Mouse (Mus musculus): ENCODE measurements at regions not wholly inside any gene's neighbourhood (a gene's known extent, or its start where the extent isn't known, plus 50 kb on each side); places are given as distances from the start of the nearest gene placed in this dataset.
A peak's percentile ranks its signal among the peaks of the same experiment; 100 is the strongest.

DNA sequence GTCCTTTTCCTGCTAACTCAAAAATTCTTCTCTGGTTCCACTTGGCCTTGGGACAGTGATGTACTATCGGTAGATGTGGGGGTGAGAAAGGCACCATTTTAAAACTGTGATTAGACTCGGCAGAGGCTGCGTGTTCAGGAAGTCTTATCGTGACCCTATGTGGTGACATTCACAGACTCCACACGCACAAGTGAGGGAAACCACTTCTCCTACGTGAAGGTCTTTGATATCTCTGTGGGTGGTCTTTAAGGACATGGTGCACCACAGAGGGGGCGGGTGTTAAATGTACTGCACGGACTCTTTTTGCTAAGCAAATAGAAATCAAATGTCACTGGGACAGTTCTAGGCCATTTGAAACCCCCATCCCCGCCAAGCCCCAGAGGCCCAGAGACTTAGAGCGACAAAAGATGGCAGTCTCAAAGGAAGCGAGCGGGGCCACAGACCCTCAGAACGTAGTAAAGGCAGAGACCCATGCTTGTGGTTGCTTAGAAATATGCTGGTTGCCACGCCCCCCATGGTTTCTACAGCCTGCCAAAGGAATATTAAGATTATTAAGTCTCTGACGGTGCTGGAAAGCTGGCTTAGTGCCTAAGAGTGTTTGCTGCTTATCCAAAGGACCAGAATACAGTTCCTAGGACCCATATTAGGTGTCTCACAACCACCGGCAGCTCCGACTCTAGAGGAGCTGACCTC is 73.6 kb upstream of the Slc45a1 start:
- no peak for DNase-seq (ENCODE audit: low read depth, low spot score)

GRCm38 (mm10) chr4:150724823-150725222 is 72.8 kb upstream of the Slc45a1 start:
- no peak for DNase-seq (ENCODE audit: low read depth, low spot score)

- no peak for DNase-seq (ENCODE audit: low read depth, low spot score)
Observed at GRCm38 (mm10) chr4:150721619-150722283, 69.8 kb upstream of the Slc45a1 start.

GRCm38 (mm10) chr4:150717866-150718265 is 65.9 kb upstream of the Slc45a1 start:
- DNase-seq (ENCODE audit: low read depth, low spot score) = no peak

DNA sequence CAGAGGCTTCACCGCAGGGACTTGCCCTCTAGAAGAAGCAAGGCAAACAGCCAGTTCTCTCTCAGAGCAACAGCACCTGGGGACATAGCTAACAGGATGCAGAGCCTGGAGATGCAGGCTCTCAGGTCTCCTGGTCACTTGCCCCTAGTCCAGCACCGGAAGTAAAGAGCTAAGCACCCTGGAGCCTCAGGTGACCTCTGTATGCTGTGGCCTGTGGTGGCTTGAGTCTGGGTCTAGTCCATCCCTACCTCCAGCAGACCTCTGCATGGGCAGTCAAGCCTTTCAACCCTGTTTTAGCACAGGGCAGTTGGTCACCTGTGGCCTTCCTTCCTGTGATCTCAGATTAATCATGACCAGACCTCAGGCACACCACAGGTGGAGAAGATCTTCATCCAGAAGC is 63.1 kb upstream of the Slc45a1 start:
- DNase-seq (ENCODE audit: low read depth, low spot score) = no peak

DNA sequence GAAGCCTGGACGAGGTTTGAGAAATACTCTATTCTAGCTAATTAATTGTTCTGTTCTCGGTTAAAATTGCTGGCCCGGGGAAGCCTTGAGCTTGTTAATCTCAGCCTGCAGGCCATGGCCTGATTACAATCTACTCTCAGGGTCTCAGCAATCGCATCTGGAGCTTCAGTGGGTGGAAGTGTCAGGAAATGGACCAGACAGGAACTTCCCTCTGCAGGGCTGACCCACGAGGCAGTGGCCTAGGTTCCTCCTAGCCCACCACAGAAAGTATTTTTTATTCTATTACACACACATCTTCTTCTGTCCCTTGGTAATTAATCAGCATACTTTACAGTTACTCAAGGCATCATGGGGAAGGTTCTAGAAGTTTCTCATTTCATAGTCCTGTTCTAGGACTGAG is 61.3 kb upstream of the Slc45a1 start:
- no peak for DNase-seq (ENCODE audit: low read depth, low spot score)

- DNase-seq (ENCODE audit: low read depth, low spot score) = peak; percentile 55
Observed at GRCm38 (mm10) chr4:150712856-150713255, 60.9 kb upstream of the Slc45a1 start.

DNA sequence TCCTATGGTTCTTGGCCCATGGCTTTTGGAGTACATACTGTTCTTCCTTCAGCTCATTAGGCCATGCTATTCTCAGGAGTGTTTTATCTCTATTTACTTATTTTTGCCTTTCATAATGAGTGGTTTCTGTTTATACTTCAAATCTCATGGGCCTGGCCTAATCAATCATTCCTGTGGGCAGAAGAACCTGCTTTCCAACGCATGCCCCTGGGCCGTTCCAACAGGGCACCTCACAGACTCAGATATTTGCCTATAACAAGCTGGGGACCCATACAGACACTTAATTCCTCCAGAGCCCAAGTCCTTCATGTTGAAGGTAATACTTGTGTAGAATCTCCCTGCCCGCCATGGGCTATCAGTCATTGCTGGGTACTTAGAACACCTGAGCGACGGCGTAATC is 59.7 kb upstream of the Slc45a1 start:
- DNase-seq (ENCODE audit: low read depth, low spot score) = no peak

GRCm38 (mm10) chr4:150709391-150710130 is 57.6 kb upstream of the Slc45a1 start:
- DNase-seq (ENCODE audit: low read depth, low spot score) = no peak

- DNase-seq (ENCODE audit: low read depth, low spot score) = no peak
Observed at GRCm38 (mm10) chr4:150708572-150708984, 56.6 kb upstream of the Slc45a1 start.

DNA sequence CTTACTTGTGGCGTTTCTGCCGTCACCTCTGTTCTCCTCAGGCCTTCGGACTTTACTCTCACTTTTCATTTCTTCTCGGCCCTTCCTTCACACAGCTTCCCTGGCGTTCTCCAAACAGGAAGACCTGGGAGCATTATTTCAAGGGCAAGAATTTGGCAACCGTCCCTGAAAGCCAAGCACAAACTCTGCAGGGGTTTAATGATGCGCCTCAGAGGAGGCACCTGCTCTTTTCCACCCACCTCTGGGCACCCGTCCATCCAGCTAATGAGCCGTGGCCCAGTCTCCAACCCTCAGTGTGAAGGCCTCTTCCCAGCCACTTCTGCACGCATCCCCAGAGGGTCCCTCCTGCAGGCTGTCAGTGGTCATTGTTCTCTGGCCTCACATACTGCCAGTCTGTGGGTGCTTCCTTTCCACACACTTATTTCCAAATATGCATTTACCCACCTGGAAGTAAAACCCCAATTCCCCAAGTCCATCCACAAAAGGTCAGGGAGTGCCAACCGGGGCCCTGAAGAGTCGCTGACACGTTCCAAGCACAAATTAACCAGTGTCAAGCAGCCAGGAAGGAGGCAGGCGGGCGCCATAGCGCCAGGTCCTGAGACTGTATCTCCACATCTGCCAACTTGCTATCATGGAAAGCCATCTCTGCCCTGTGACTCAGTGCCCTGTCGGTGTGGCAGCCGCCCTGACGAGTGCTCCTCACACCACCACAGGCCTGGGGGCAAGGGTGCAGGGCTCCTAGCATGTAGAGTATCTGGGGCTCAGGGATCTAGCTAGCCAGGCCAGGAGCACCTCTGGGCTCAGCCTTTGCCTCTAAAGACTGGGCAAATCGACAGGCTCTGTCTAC is 56.0 kb upstream of the Slc45a1 start:
- no peak for DNase-seq (ENCODE audit: low read depth, low spot score)

- peak; percentile 86 for DNase-seq (ENCODE audit: low read depth, low spot score)
Observed at GRCm38 (mm10) chr4:150706793-150707724, 55.1 kb upstream of the Slc45a1 start.

- DNase-seq (ENCODE audit: low read depth, low spot score) = no peak
Observed at GRCm38 (mm10) chr4:150706291-150706690, 54.3 kb upstream of the Slc45a1 start.

DNA sequence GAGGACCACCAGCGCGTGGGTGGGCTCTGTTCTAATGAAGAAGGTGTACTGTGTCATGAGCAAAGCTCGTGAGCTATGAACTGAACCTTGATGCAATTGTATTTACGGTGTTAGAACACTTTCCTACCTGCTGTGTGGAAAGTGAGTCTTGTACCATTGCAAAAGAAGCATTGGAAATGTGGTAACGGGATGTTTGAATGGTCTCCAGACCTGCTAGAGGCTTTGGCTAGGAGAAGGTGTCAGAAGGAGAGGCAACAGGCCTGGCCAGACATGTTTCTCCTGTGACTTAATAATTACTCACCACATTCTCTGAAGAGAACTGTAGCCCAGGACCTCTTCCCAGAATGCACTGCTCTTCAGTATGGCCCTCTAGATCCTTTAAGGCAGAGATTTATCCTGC is 51.3 kb upstream of the Slc45a1 start:
- DNase-seq (ENCODE audit: low read depth, low spot score) = no peak
